Mouse (Mus musculus): Measurements from ENCODE around the gene Nup107. TPM values are rescaled to one million over a fixed set of nuclear protein-coding genes. Genes with fewer than 3 reads are reported as not detected.
"Not testable (repeated sequence)": the region's sequence is repeated elsewhere in the genome, so short reads cannot be mapped to it uniquely, and the experiment has no call there.

Nup107 gene
- polyA plus RNA-seq, 1 experiment from 2014 or later = 39.1 TPM

- H3K4me1 ChIP-seq (replicated peaks; ENCODE audit: control insufficient read depth, insufficient read depth, low read length) = no peaks in the 10 kb centered on the region
- H3K4me3 ChIP-seq (replicated peaks; ENCODE audit: low read length) = no peak overlapping the region
- ATAC-seq (ENCODE audit: low FRiP score) (no peak), DNase-seq (ENCODE audit: low spot score) (no peak)
- no peaks in the 10 kb centered on the region for H3K27me3 ChIP-seq (ENCODE audit: control insufficient read depth, insufficient read depth, low read length)
- no peak overlapping the region for H3K9ac ChIP-seq
- WGBS = 91% methylated on average over 6 of the region's 6 CpGs
- no peaks in the 10 kb centered on the region for H3K9me3 ChIP-seq (ENCODE audit: control insufficient read depth, low read length)
- H3K4me2 ChIP-seq (replicated peaks) = no peak overlapping the region
- H3K36me3 ChIP-seq (replicated peaks; ENCODE audit: control insufficient read depth, insufficient read depth) = peaks cover 97% of the 10 kb centered on the region
- no peak overlapping the region for H3K27ac ChIP-seq
Observed at GRCm38 (mm10) chr10:117761551-117761950, 31.0 kb downstream of the Nup107 start.

GRCm38 (mm10) chr10:117760831-117761335, 31.6 kb downstream of the Nup107 start:
- 96% methylated on average over 9 of the region's 9 CpGs for WGBS
- Histone ChIP-seq H3K9me3 (ENCODE audit: control insufficient read depth, low read length) (no peaks in the 10 kb centered on the region), H3K27ac (no peak overlapping the region), H3K9ac (no peak overlapping the region), H3K4me1 (replicated peaks; ENCODE audit: control insufficient read depth, insufficient read depth, low read length) (no peaks in the 10 kb centered on the region), H3K4me3 (replicated peaks; ENCODE audit: low read length) (no peak overlapping the region), H3K4me2 (replicated peaks) (no peak overlapping the region), H3K27me3 (ENCODE audit: control insufficient read depth, insufficient read depth, low read length) (no peaks in the 10 kb centered on the region), H3K36me3 (replicated peaks; ENCODE audit: control insufficient read depth, insufficient read depth) (peaks cover 96% of the 10 kb centered on the region)
- ATAC-seq (ENCODE audit: low FRiP score) = no peak
- no peak for DNase-seq (ENCODE audit: low spot score)

GRCm38 (mm10) chr10:117759844-117760630, 32.5 kb downstream of the Nup107 start:
- 97% methylated on average over 10 of the region's 10 CpGs for WGBS
- Histone ChIP-seq H3K4me3 (replicated peaks; ENCODE audit: low read length) (no peak overlapping the region), H3K36me3 (replicated peaks; ENCODE audit: control insufficient read depth, insufficient read depth) (peaks cover 96% of the 10 kb centered on the region), H3K27ac (no peak overlapping the region), H3K27me3 (ENCODE audit: control insufficient read depth, insufficient read depth, low read length) (no peaks in the 10 kb centered on the region), H3K4me2 (replicated peaks) (no peak overlapping the region), H3K9me3 (ENCODE audit: control insufficient read depth, low read length) (no peaks in the 10 kb centered on the region), H3K4me1 (replicated peaks; ENCODE audit: control insufficient read depth, insufficient read depth, low read length) (no peaks in the 10 kb centered on the region), H3K9ac (no peak overlapping the region)
- DNase-seq (ENCODE audit: low spot score) (no peak), ATAC-seq (ENCODE audit: low FRiP score) (no peak)

- WGBS = 89% methylated on average over 18 of the region's 18 CpGs
- DNase-seq (ENCODE audit: low spot score) (no peak), ATAC-seq (ENCODE audit: low FRiP score) (no peak)
- Histone ChIP-seq H3K27me3 (ENCODE audit: control insufficient read depth, insufficient read depth, low read length) (no peaks in the 10 kb centered on the region), H3K9me3 (ENCODE audit: control insufficient read depth, low read length) (no peaks in the 10 kb centered on the region), H3K36me3 (replicated peaks; ENCODE audit: control insufficient read depth, insufficient read depth) (peaks cover 93% of the 10 kb centered on the region), H3K9ac (no peak overlapping the region), H3K27ac (no peak overlapping the region), H3K4me1 (replicated peaks; ENCODE audit: control insufficient read depth, insufficient read depth, low read length) (no peaks in the 10 kb centered on the region), H3K4me2 (replicated peaks) (no peak overlapping the region), H3K4me3 (replicated peaks; ENCODE audit: low read length) (no peak overlapping the region)
Observed at GRCm38 (mm10) chr10:117758749-117759727, 33.5 kb downstream of the Nup107 start.

- not testable (repeated sequence) for ATAC-seq (ENCODE audit: low FRiP score); H3K9me3 ChIP-seq (ENCODE audit: control insufficient read depth, low read length); H3K27me3 ChIP-seq (ENCODE audit: control insufficient read depth, insufficient read depth, low read length); DNase-seq (ENCODE audit: low spot score); H3K9ac ChIP-seq; H3K4me1 ChIP-seq (replicated peaks; ENCODE audit: control insufficient read depth, insufficient read depth, low read length); H3K4me2 ChIP-seq (replicated peaks); H3K27ac ChIP-seq; H3K4me3 ChIP-seq (replicated peaks; ENCODE audit: low read length)
- WGBS = 96% methylated on average over 3 of the region's 3 CpGs
- H3K36me3 ChIP-seq (replicated peaks; ENCODE audit: control insufficient read depth, insufficient read depth) = peaks cover 86% of the 10 kb centered on the region
Observed at GRCm38 (mm10) chr10:117758344-117758743, 34.2 kb downstream of the Nup107 start.

GRCm38 (mm10) chr10:117757796-117758342, 34.6 kb downstream of the Nup107 start:
- Histone ChIP-seq H3K27ac (no peak overlapping the region), H3K4me1 (replicated peaks; ENCODE audit: control insufficient read depth, insufficient read depth, low read length) (no peaks in the 10 kb centered on the region), H3K9ac (no peak overlapping the region), H3K27me3 (ENCODE audit: control insufficient read depth, insufficient read depth, low read length) (no peaks in the 10 kb centered on the region), H3K36me3 (replicated peaks; ENCODE audit: control insufficient read depth, insufficient read depth) (peaks cover 84% of the 10 kb centered on the region), H3K4me2 (replicated peaks) (no peak overlapping the region), H3K4me3 (replicated peaks; ENCODE audit: low read length) (no peak overlapping the region), H3K9me3 (ENCODE audit: control insufficient read depth, low read length) (no peaks in the 10 kb centered on the region)
- DNase-seq (ENCODE audit: low spot score) (no peak), ATAC-seq (ENCODE audit: low FRiP score) (no peak)
- WGBS = 94% methylated on average over 7 of the region's 7 CpGs

- Histone ChIP-seq H3K4me1 (replicated peaks; ENCODE audit: control insufficient read depth, insufficient read depth, low read length) (no peaks in the 10 kb centered on the region), H3K9ac (no peak overlapping the region), H3K27ac (no peak overlapping the region), H3K4me3 (replicated peaks; ENCODE audit: low read length) (no peak overlapping the region), H3K4me2 (replicated peaks) (no peak overlapping the region), H3K27me3 (ENCODE audit: control insufficient read depth, insufficient read depth, low read length) (no peaks in the 10 kb centered on the region), H3K36me3 (replicated peaks; ENCODE audit: control insufficient read depth, insufficient read depth) (peaks cover 83% of the 10 kb centered on the region), H3K9me3 (ENCODE audit: control insufficient read depth, low read length) (no peaks in the 10 kb centered on the region)
- DNase-seq (ENCODE audit: low spot score) = no peak
- WGBS = 97% methylated on average over 1 of the region's 1 CpGs
- ATAC-seq (ENCODE audit: low FRiP score) = no peak
Observed at GRCm38 (mm10) chr10:117757259-117757658, 35.2 kb downstream of the Nup107 start.

GRCm38 (mm10) chr10:117756784-117757183, 35.7 kb downstream of the Nup107 start:
- no peak for ATAC-seq (ENCODE audit: low FRiP score)
- H3K27ac ChIP-seq = no peak overlapping the region
- H3K4me3 ChIP-seq (replicated peaks; ENCODE audit: low read length) = no peak overlapping the region
- H3K27me3 ChIP-seq (ENCODE audit: control insufficient read depth, insufficient read depth, low read length) = no peaks in the 10 kb centered on the region
- H3K4me1 ChIP-seq (replicated peaks; ENCODE audit: control insufficient read depth, insufficient read depth, low read length) = no peaks in the 10 kb centered on the region
- 95% methylated on average over 5 of the region's 5 CpGs for WGBS
- DNase-seq (ENCODE audit: low spot score) = no peak
- H3K9ac ChIP-seq = no peak overlapping the region
- peaks cover 83% of the 10 kb centered on the region for H3K36me3 ChIP-seq (replicated peaks; ENCODE audit: control insufficient read depth, insufficient read depth)
- H3K9me3 ChIP-seq (ENCODE audit: control insufficient read depth, low read length) = no peaks in the 10 kb centered on the region
- H3K4me2 ChIP-seq (replicated peaks) = no peak overlapping the region
